Mouse (Mus musculus) cerebellum, adult 2 months (tissue): ENCODE data around the gene Klk1b1.

Experiments
- CTCF ChIP-seq: fragments of 200-500 bp; IDR thresholded peaks from 2 replicates; pipeline ENCODE4 v1.5.1; 2011; ENCODE audit warnings: low read depth, mild to moderate bottlenecking, control low read depth, low read length, moderate library complexity, borderline replicate concordance; ENCODE audit not compliant: insufficient read depth
- POLR2A ChIP-seq: fragments of 200-500 bp; IDR thresholded peaks from 2 replicates; pipeline ENCODE4 v1.6.1; 2011; ENCODE audit warnings: low read length, control low read depth, borderline replicate concordance; ENCODE audit not compliant: insufficient read depth

GRCm38 (mm10) chr7:43967058-43967457, 507 bp downstream of the Klk1b1 start:
- TF ChIP-seq POLR2A = no peak
- TF ChIP-seq CTCF = no peak
